Mouse (Mus musculus) lung, postnatal 0 days (tissue): ENCODE measurements around the gene Dennd2c.

Experiments
- CTCF ChIP-seq: IDR thresholded peaks from 2 replicates; pipeline ENCODE4 v1.5.1; 2016; ENCODE audit warnings: antibody characterized with exemption, mild to moderate bottlenecking
- EP300 ChIP-seq: IDR thresholded peaks from 2 replicates; pipeline ENCODE4 v1.6.1; 2016; ENCODE audit warnings: antibody characterized with exemption, mild to moderate bottlenecking, control low read depth

GRCm38 (mm10) chr3:103068971-103069370 is 33.4 kb upstream of the Dennd2c start:
- no peak for TF ChIP-seq CTCF
- TF ChIP-seq EP300: no peak
